Mouse (Mus musculus) forebrain, embryonic 12.5 days (tissue): Measurements from ENCODE around the gene Tenm3. TPM values are rescaled to one million over a fixed set of nuclear protein-coding genes. Genes with fewer than 3 reads are reported as not detected.

ENCODE experiments used
- ATAC-seq: fragments of 200-750 bp; cut with Nextera tagmentation; 2 replicates; pipeline ENCODE4 v1.8.0; 2017; ENCODE audit warnings: moderate TSS enrichment; ENCODE audit not compliant: low FRiP score
- H3K27ac ChIP-seq: fragments of 300-500 bp; sonication (generic); 2 replicates; pipeline ENCODE4 v1.5.1; 2016; ENCODE audit warnings: mild to moderate bottlenecking
- H3K27me3 ChIP-seq: fragments of 300-500 bp; sonication (generic); 2 replicates; pipeline ENCODE4 v1.6.1; 2016; ENCODE audit warnings: mild to moderate bottlenecking
- H3K36me3 ChIP-seq: fragments of 300-500 bp; sonication (generic); replicated peaks from 2 replicates; pipeline ENCODE4 v1.6.1; 2016; ENCODE audit warnings: mild to moderate bottlenecking
- H3K4me1 ChIP-seq: fragments of 300-500 bp; sonication (generic); 2 replicates; pipeline ENCODE4 v1.6.1; 2016
- H3K4me2 ChIP-seq: fragments of 300-500 bp; sonication (generic); 2 replicates; pipeline ENCODE4 v1.6.1; 2016; ENCODE audit warnings: mild to moderate bottlenecking, moderate library complexity
- H3K4me3 ChIP-seq: fragments of 300-500 bp; sonication (generic); replicated peaks from 2 replicates; pipeline ENCODE4 v1.5.1; 2016; ENCODE audit warnings: mild to moderate bottlenecking
- H3K9ac ChIP-seq: fragments of 300-500 bp; sonication (generic); 2 replicates; pipeline ENCODE4 v1.6.1; 2016; ENCODE audit warnings: mild to moderate bottlenecking
- H3K9me3 ChIP-seq: fragments of 300-500 bp; sonication (generic); 2 replicates; pipeline ENCODE4 v1.6.1; 2016
- WGBS: fragments of 180-500 bp; shearing (Covaris S2); methylation state at CpG from one replicate; pipeline ENCODE4 v1.1.7; 2016; 5-methylcytosine and 5-hydroxymethylcytosine counted together
- polyA plus RNA-seq: library from polyadenylated mRNA; unstranded; fragments of >200 nt; fragmentation: Nextera tagmentation; extraction: Ambion mirVana; gene quantifications from 2 replicates; pipeline ENCODE4 v1.2.1, GENCODE M21; 2016

The Tenm3 gene
- polyA plus RNA-seq, 1 experiment from 2014 or later, result 42.0 TPM

DNA sequence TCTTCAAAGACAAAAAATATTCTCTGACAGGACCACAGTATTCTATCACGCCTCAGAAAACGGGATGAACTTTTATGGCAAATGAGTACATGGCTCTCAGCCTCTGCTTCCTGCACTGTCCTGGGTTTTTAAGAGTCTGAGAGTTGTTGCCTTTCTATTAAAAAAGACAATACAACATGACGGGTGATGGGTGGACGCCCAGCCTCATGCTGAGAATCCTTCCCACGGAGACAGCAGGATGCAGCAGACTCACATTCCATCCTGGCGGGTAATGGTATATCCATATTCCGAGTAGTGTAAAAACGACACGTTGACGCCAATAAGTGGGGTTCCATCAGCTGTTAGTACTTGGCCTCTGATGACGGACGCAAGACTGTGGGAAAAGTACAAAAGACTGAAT, 544.4 kb downstream of the Tenm3 start:
- 87% methylated on average over 12 of the region's 12 CpGs for WGBS
- Histone ChIP-seq H3K4me2 (no peak overlapping the region), H3K9ac (no peak overlapping the region), H3K36me3 (peaks cover 41% of the 10 kb centered on the region), H3K4me1 (no peaks in the 10 kb centered on the region), H3K9me3 (no peaks in the 10 kb centered on the region), H3K27ac (no peak overlapping the region), H3K27me3 (no peaks in the 10 kb centered on the region), H3K4me3 (no peak overlapping the region)
- ATAC-seq, result no peak

- H3K9ac ChIP-seq, result no peak overlapping the region
- no peak overlapping the region for H3K4me2 ChIP-seq
- no peaks in the 10 kb centered on the region for H3K27me3 ChIP-seq
- no peak for ATAC-seq
- WGBS, result 96% methylated on average over 7 of the region's 7 CpGs
- H3K4me3 ChIP-seq, result no peak overlapping the region
- no peak overlapping the region for H3K27ac ChIP-seq
- no peaks in the 10 kb centered on the region for H3K9me3 ChIP-seq
- peaks cover 58% of the 10 kb centered on the region for H3K36me3 ChIP-seq
- no peaks in the 10 kb centered on the region for H3K4me1 ChIP-seq
These were observed 547.4 kb downstream of the Tenm3 start for GRCm38 (mm10) chr8:48296371-48296770.

DNA sequence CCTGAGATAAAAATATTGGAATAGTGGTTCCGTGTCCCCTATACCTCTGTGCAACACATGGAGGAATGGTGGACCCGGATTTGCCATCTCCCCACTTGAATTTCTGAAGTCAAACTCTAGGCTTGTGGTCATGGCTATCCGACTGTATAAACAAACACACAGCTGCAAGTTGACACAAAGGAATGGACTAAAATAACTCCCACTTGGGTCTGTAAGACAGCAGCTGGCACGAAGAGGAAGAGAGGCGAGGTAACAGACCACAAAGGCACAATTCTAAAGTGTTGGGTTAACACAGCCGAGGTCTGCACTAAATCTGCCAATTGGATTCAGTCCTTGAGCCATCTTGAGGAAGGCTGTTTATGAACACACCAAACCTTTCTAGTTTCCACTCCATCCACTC, 548.2 kb downstream of the Tenm3 start:
- Histone ChIP-seq H3K9me3 (no peaks in the 10 kb centered on the region), H3K9ac (no peak overlapping the region), H3K4me1 (no peaks in the 10 kb centered on the region), H3K27ac (no peak overlapping the region), H3K36me3 (peaks cover 66% of the 10 kb centered on the region), H3K4me2 (no peak overlapping the region), H3K27me3 (no peaks in the 10 kb centered on the region), H3K4me3 (no peak overlapping the region)
- 89% methylated on average over 6 of the region's 6 CpGs for WGBS
- ATAC-seq, result no peak

- H3K4me1 ChIP-seq, result no peaks in the 10 kb centered on the region
- no peak overlapping the region for H3K9ac ChIP-seq
- H3K9me3 ChIP-seq, result no peaks in the 10 kb centered on the region
- H3K4me2 ChIP-seq, result no peak overlapping the region
- no peak overlapping the region for H3K27ac ChIP-seq
- WGBS, result 89% methylated on average over 3 of the region's 3 CpGs
- no peak for ATAC-seq
- no peaks in the 10 kb centered on the region for H3K27me3 ChIP-seq
- no peak overlapping the region for H3K4me3 ChIP-seq
- peaks cover 58% of the 10 kb centered on the region for H3K36me3 ChIP-seq
These were observed 550.0 kb downstream of the Tenm3 start for GRCm38 (mm10) chr8:48293797-48294196.

GRCm38 (mm10) chr8:48285432-48285831, 558.3 kb downstream of the Tenm3 start:
- Histone ChIP-seq H3K27me3 (no peaks in the 10 kb centered on the region), H3K36me3 (peaks cover 12% of the 10 kb centered on the region; the same call in 1 of the 2 replicates), H3K27ac (0 out of 2 replicates have a peak overlapping the region, but pooled peaks have one; percentile 46), H3K4me3 (no peak overlapping the region), H3K9me3 (no peaks in the 10 kb centered on the region), H3K4me2 (no peak overlapping the region), H3K9ac (no peak overlapping the region), H3K4me1 (peaks cover 4% of the 10 kb centered on the region; the same call in 1 of the 2 replicates)
- ATAC-seq, result peak; percentile 46; the same call in 1 of the 2 replicates
- 76% methylated on average over 10 of the region's 10 CpGs for WGBS

- Histone ChIP-seq H3K36me3 (peaks cover 16% of the 10 kb centered on the region), H3K27me3 (no peaks in the 10 kb centered on the region), H3K9me3 (no peaks in the 10 kb centered on the region), H3K4me1 (peaks cover 13% of the 10 kb centered on the region; the same call in 1 of the 2 replicates), H3K4me2 (no peak overlapping the region), H3K4me3 (no peak overlapping the region), H3K9ac (no peak overlapping the region), H3K27ac (no peak overlapping the region)
- WGBS, result 94% methylated on average over 11 of the region's 11 CpGs
- no peak for ATAC-seq
These were observed 561.9 kb downstream of the Tenm3 start for GRCm38 (mm10) chr8:48281855-48282254.

GRCm38 (mm10) chr8:48279360-48279759, 564.4 kb downstream of the Tenm3 start:
- no peak overlapping the region for H3K4me2 ChIP-seq
- H3K4me3 ChIP-seq, result no peak overlapping the region
- ATAC-seq, result no peak
- 97% methylated on average over 2 of the region's 2 CpGs for WGBS
- no peak overlapping the region for H3K9ac ChIP-seq
- H3K27ac ChIP-seq, result no peak overlapping the region
- H3K9me3 ChIP-seq, result peaks cover 8% of the 10 kb centered on the region; the same call in 1 of the 2 replicates
- peaks cover 13% of the 10 kb centered on the region; the same call in 1 of the 2 replicates for H3K4me1 ChIP-seq
- peaks cover 32% of the 10 kb centered on the region for H3K36me3 ChIP-seq
- no peaks in the 10 kb centered on the region for H3K27me3 ChIP-seq

DNA sequence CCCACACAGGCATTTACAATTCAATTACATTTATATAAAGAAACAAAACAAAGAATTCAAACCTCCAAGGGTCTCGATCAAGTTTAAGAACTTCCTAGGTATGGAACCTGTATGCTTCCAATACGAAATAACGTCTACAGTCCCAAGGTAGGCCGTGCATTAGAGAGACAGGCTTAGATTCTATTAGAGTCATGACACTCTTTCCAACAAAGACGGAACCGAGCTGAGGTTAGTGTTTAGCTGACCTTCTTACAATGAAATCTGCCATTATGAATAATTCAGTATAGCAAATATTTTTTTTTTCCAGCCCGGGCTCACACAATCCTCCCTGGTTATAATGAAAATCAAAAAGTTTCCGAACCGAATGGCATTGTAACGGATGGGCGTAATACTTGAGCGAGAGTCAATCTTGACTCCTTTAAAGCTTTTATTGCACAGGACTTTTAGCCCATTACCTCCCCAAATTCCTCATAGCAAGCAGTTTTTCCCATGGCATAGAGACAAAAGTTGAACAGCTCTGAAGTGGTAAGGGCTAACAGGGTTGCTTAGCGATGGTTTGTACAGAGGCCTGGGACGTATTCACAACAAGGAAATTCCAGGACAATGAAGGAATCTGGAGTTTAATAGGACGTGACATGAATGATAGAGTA, 565.6 kb downstream of the Tenm3 start:
- H3K36me3 ChIP-seq, result peaks cover 34% of the 10 kb centered on the region
- peak; percentile 78 for ATAC-seq
- H3K4me1 ChIP-seq, result peaks cover 9% of the 10 kb centered on the region; the same call in 1 of the 2 replicates
- H3K27me3 ChIP-seq, result no peaks in the 10 kb centered on the region
- no peak overlapping the region for H3K4me2 ChIP-seq
- H3K9me3 ChIP-seq, result peaks cover 8% of the 10 kb centered on the region; the same call in 1 of the 2 replicates
- H3K9ac ChIP-seq, result no peak overlapping the region
- no peak overlapping the region for H3K4me3 ChIP-seq
- WGBS, result 39% methylated on average over 15 of the region's 15 CpGs
- H3K27ac ChIP-seq, result no peak overlapping the region

DNA sequence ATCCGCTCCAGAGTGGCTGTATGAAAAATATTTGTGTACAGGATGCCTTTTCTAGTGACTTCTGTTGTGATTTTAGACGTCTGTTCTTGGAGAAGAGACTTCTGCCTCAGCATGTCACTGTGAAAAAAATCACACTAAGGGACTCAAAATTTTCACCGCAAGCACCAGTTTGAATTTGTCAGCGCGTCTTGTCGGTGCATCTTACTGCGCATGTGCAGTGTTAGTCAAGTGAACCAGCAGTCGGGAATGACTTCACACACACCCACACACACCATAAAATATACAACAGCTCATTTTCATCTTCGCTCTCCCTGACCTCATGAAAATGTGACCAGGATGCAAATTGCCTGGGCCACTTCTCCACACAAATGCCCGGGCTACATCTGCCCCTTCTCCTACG, 568.7 kb downstream of the Tenm3 start:
- H3K4me2 ChIP-seq, result no peak overlapping the region
- H3K27ac ChIP-seq, result no peak overlapping the region
- H3K27me3 ChIP-seq, result no peaks in the 10 kb centered on the region
- no peak for ATAC-seq
- no peak overlapping the region for H3K9ac ChIP-seq
- no peak overlapping the region for H3K4me3 ChIP-seq
- H3K9me3 ChIP-seq, result peaks cover 8% of the 10 kb centered on the region; the same call in 1 of the 2 replicates
- 92% methylated on average over 11 of the region's 11 CpGs for WGBS
- peaks cover 9% of the 10 kb centered on the region; the same call in 1 of the 2 replicates for H3K4me1 ChIP-seq
- peaks cover 36% of the 10 kb centered on the region for H3K36me3 ChIP-seq

DNA sequence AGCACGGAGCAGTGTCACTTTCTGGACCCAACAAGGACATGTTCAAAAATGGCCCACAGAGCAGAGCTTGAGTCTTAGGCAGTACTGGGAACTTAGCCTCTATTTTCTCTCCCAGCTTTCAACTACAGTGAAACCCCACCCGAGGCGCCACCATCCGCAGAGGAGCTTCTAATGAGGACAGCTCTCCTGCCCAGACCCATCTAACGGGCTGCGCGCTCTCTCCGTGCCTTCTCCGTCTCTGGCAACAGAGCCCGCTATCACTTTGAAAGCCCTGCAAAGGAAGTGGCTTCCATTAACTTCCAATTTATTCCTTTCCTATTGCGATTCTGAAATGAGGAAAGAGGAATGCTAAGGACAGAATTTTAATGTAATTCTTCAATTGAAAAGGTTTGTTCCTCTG, 569.2 kb downstream of the Tenm3 start:
- Histone ChIP-seq H3K9me3 (peaks cover 8% of the 10 kb centered on the region; the same call in 1 of the 2 replicates), H3K4me3 (no peak overlapping the region), H3K4me2 (no peak overlapping the region), H3K27ac (no peak overlapping the region), H3K36me3 (peaks cover 36% of the 10 kb centered on the region), H3K9ac (no peak overlapping the region), H3K27me3 (no peaks in the 10 kb centered on the region), H3K4me1 (peaks cover 9% of the 10 kb centered on the region; the same call in 1 of the 2 replicates)
- 83% methylated on average over 11 of the region's 11 CpGs for WGBS
- ATAC-seq, result no peak

DNA sequence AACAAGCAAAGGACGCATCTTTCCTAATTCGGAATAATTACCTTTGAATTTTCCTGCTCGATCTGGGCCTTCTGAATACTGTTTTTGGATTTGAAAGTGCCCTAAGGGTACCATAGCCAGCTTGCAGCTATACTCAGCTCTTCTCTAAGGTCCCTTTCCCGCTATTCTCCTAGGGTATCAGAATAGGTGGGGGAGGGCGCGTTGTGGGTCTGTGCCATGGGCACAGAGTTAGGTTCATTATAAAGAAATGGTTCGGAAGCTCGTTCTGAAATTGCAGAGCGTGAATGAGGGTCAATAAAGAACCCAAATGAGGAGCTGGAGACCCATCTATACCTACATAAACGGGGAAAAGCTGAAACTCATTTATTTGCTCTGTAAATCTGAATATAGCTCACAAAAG, 575.1 kb downstream of the Tenm3 start:
- no peak for ATAC-seq
- Histone ChIP-seq H3K4me2 (no peak overlapping the region), H3K9ac (no peak overlapping the region), H3K4me1 (no peaks in the 10 kb centered on the region), H3K9me3 (no peaks in the 10 kb centered on the region), H3K27me3 (no peaks in the 10 kb centered on the region), H3K27ac (no peak overlapping the region), H3K36me3 (peaks cover 7% of the 10 kb centered on the region; the same call in 1 of the 2 replicates), H3K4me3 (no peak overlapping the region)
- WGBS, result 87% methylated on average over 10 of the region's 10 CpGs

DNA sequence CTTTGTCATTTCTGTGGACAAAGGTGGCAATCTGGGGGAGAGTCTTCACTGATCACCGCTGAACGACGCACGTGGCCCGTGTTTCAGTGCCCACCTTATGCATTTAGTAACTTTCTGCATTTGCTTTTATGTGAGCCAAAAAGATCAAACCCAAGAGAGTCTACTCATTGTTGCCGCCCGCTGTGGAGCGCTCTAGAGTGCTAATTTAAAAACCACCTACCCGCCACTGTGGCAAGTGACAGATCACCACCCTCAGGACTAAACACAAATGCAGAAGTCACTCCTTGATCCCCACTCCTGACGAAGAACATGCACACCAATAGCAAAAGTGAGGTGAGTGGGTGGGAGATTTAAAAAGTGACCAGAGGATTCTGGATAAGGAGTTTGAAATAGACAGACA, 583.5 kb downstream of the Tenm3 start:
- H3K4me1 ChIP-seq, result no peaks in the 10 kb centered on the region
- H3K4me2 ChIP-seq, result no peak overlapping the region
- no peak for ATAC-seq
- H3K36me3 ChIP-seq, result peaks cover 8% of the 10 kb centered on the region; the same call in 1 of the 2 replicates
- no peak overlapping the region for H3K4me3 ChIP-seq
- no peaks in the 10 kb centered on the region; the same call in 1 of the 2 replicates for H3K9me3 ChIP-seq
- H3K27ac ChIP-seq, result no peak overlapping the region
- H3K9ac ChIP-seq, result no peak overlapping the region
- H3K27me3 ChIP-seq, result no peaks in the 10 kb centered on the region
- WGBS, result 93% methylated on average over 10 of the region's 10 CpGs

DNA sequence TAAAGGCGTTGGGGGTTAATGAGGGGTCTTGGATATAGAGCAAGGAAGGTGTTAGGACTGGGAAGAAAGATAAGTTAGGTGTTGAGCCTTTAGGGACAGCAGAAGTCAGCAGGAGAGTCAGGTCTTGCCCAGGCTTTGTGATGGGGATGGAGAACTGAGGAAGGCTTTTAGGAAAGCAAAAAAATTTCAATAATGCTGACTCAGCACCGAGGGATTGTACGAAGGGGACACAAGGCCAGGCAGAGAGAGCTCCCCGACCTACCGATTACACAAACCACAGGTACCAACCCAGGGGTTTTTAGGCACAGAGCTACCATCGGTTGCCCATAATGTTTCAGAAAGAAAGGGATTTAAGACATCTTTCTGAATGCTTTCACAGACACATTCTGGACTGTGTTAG, 583.9 kb downstream of the Tenm3 start:
- H3K9me3 ChIP-seq, result no peaks in the 10 kb centered on the region; the same call in 1 of the 2 replicates
- no peak for ATAC-seq
- no peak overlapping the region for H3K4me3 ChIP-seq
- 85% methylated on average over 6 of the region's 6 CpGs for WGBS
- H3K27me3 ChIP-seq, result no peaks in the 10 kb centered on the region
- peaks cover 8% of the 10 kb centered on the region; the same call in 1 of the 2 replicates for H3K36me3 ChIP-seq
- H3K4me2 ChIP-seq, result no peak overlapping the region
- no peaks in the 10 kb centered on the region for H3K4me1 ChIP-seq
- no peak overlapping the region for H3K27ac ChIP-seq
- H3K9ac ChIP-seq, result no peak overlapping the region
